Mouse (Mus musculus) MEL (cell line): ENCODE data around the gene Ctnnd2. TPM values are rescaled to one million over a fixed set of nuclear protein-coding genes. Genes with fewer than 3 reads are reported as not detected.

Experiments used
- DNase-seq: peaks from one replicate; pipeline ENCODE4 v3.0.0; 2011; ENCODE audit warnings: low read depth, low spot score
- H3K27ac ChIP-seq: 2 replicates; pipeline ENCODE4 v1.5.1; 2012; ENCODE audit warnings: low read depth, mild to moderate bottlenecking, control low read depth, low read length, moderate library complexity; ENCODE audit not compliant: control insufficient read depth
- H3K27me3 ChIP-seq, 2 experiments: fragments of 150-350 bp in 1 of 2; sonication (generic) in 1 of 2; 2 replicates each; pipeline ENCODE4 v1.6.1; 2012; ENCODE audit warnings: low read length in 2 of 2, mild to moderate bottlenecking in 2 of 2, improper control_type of control experiment in 1 of 2, moderate library complexity in 1 of 2; ENCODE audit not compliant: insufficient read depth in 2 of 2, control insufficient read depth in 1 of 2
- H3K36me3 ChIP-seq, 2 experiments: 2 replicates each; pipeline ENCODE4 v1.6.1; 2012 to 2014; ENCODE audit warnings: low read length in 2 of 2, improper control_type of control experiment in 1 of 2, inconsistent platforms in 1 of 2, mild to moderate bottlenecking in 1 of 2; ENCODE audit not compliant: insufficient read depth in 2 of 2, control insufficient read depth in 1 of 2
- H3K4me1 ChIP-seq, 2 experiments: fragments of 150-350 bp in 1 of 2; sonication (generic) in 1 of 2; 2 replicates each; pipeline ENCODE4 v1.6.1; 2012; ENCODE audit warnings: low read length in 2 of 2, improper control_type of control experiment in 1 of 2, mild to moderate bottlenecking in 1 of 2; ENCODE audit not compliant: insufficient read depth in 2 of 2, control insufficient read depth in 1 of 2
- H3K4me3 ChIP-seq, 2 experiments: fragments of 150-350 bp in 1 of 2; sonication (generic) in 1 of 2; 2 replicates each; pipeline ENCODE4 v1.5.1; 2012; ENCODE audit warnings: low read depth in 2 of 2, low read length in 2 of 2, mild to moderate bottlenecking in 2 of 2, moderate library complexity in 2 of 2, control low read depth in 1 of 2, improper control_type of control experiment in 1 of 2; ENCODE audit not compliant: control insufficient read depth in 1 of 2, insufficient read depth in 1 of 2
- H3K79me2 ChIP-seq: 2 replicates; pipeline ENCODE4 v1.6.1; 2012; ENCODE audit warnings: mild to moderate bottlenecking, low read length, moderate library complexity; ENCODE audit not compliant: control insufficient read depth, poor library complexity, insufficient read depth
- H3K9ac ChIP-seq: 2 replicates; pipeline ENCODE4 v1.6.1; 2012; ENCODE audit warnings: low read depth, mild to moderate bottlenecking, control low read depth, low read length, moderate library complexity; ENCODE audit not compliant: control insufficient read depth, poor library complexity, severe bottlenecking
- H3K9me3 ChIP-seq: fragments of 150-350 bp; sonication (generic); replicated peaks from 2 replicates; pipeline ENCODE4 v1.6.1; 2012; ENCODE audit warnings: mild to moderate bottlenecking, low read length, improper control_type of control experiment, moderate library complexity; ENCODE audit not compliant: insufficient read depth
- BHLHE40 ChIP-seq: IDR thresholded peaks from 2 replicates; pipeline ENCODE4 v1.6.1; 2012; ENCODE audit warnings: low read depth, mild to moderate bottlenecking, inconsistent platforms, low read length, improper control_type of control experiment, borderline replicate concordance
- CHD2 ChIP-seq: IDR thresholded peaks from 2 replicates; pipeline ENCODE4 v1.6.1; 2011; ENCODE audit warnings: low read length, improper control_type of control experiment
- CTCF ChIP-seq, 3 experiments: IDR thresholded peaks in 2 of 3; conservative IDR thresholded peaks in 1 of 3; 2 replicates each; pipeline ENCODE4 v1.5.1; 2011 to 2012; ENCODE audit warnings: low read length in 3 of 3, low read depth in 2 of 3, mild to moderate bottlenecking in 2 of 3, improper control_type of control experiment in 1 of 3, inconsistent platforms in 1 of 3, mixed read lengths in 1 of 3, moderate library complexity in 1 of 3; ENCODE audit not compliant: control insufficient read depth in 1 of 3, insufficient read depth in 1 of 3, poor library complexity in 1 of 3, severe bottlenecking in 1 of 3
- E2F4 ChIP-seq: IDR thresholded peaks from 2 replicates; pipeline ENCODE4 v1.6.1; 2011; ENCODE audit warnings: low read depth, low read length, improper control_type of control experiment, borderline replicate concordance
- ELF1 ChIP-seq: IDR thresholded peaks from 2 replicates; pipeline ENCODE4 v1.6.1; 2014; ENCODE audit warnings: low read depth, mild to moderate bottlenecking, inconsistent platforms, low read length, improper control_type of control experiment, moderate library complexity
- EP300 ChIP-seq, 2 experiments: IDR thresholded peaks; 2 replicates each; pipeline ENCODE4 v1.6.1; 2011; ENCODE audit warnings: improper control_type of control experiment in 2 of 2, low read length in 2 of 2, low read depth in 1 of 2, mild to moderate bottlenecking in 1 of 2
- ETS1 ChIP-seq: IDR thresholded peaks from 2 replicates; pipeline ENCODE4 v1.6.1; 2012; ENCODE audit warnings: low read depth, mild to moderate bottlenecking, inconsistent platforms, low read length, improper control_type of control experiment, moderate library complexity
- GATA1 ChIP-seq: IDR thresholded peaks from 2 replicates; pipeline ENCODE4 v1.6.1; 2011; ENCODE audit warnings: low read depth, low read length, improper control_type of control experiment
- HCFC1 ChIP-seq: IDR thresholded peaks from 2 replicates; pipeline ENCODE4 v1.6.1; 2012; ENCODE audit warnings: low read depth, mild to moderate bottlenecking, inconsistent platforms, low read length, improper control_type of control experiment, moderate library complexity
- JUND ChIP-seq: IDR thresholded peaks from 2 replicates; pipeline ENCODE4 v1.6.1; 2011; ENCODE audit warnings: low read depth, mild to moderate bottlenecking, improper control_type of control experiment, low read length
- MAFK ChIP-seq: IDR thresholded peaks from 2 replicates; pipeline ENCODE4 v1.6.1; 2011; ENCODE audit warnings: low read depth, mild to moderate bottlenecking, low read length, improper control_type of control experiment, borderline replicate concordance
- MAX ChIP-seq: IDR thresholded peaks from 2 replicates; pipeline ENCODE4 v1.6.1; 2011; ENCODE audit warnings: low read length, improper control_type of control experiment
- MAZ ChIP-seq: IDR thresholded peaks from 2 replicates; pipeline ENCODE4 v1.6.1; 2012; ENCODE audit warnings: low read depth, mild to moderate bottlenecking, inconsistent platforms, low read length, improper control_type of control experiment
- MEF2A ChIP-seq: IDR thresholded peaks from 2 replicates; pipeline ENCODE4 v1.6.1; 2014; ENCODE audit warnings: low read depth, mild to moderate bottlenecking, inconsistent platforms, low read length, improper control_type of control experiment; ENCODE audit not compliant: poor library complexity, insufficient replicate concordance, severe bottlenecking; ENCODE audit errors: extremely low read depth
- MYB ChIP-seq: IDR thresholded peaks from 2 replicates; pipeline ENCODE4 v1.6.1; 2011; ENCODE audit warnings: mild to moderate bottlenecking, low read depth, low read length, improper control_type of control experiment
- MYC ChIP-seq: IDR thresholded peaks from 2 replicates; pipeline ENCODE4 v1.6.1; 2011; ENCODE audit warnings: low read depth, mild to moderate bottlenecking, low read length, improper control_type of control experiment, moderate library complexity
- NELFE ChIP-seq: IDR thresholded peaks from 2 replicates; pipeline ENCODE4 v1.6.1; 2011; ENCODE audit warnings: low read depth, low read length, improper control_type of control experiment
- POLR2A ChIP-seq, 2 experiments: IDR thresholded peaks; 2 replicates each; pipeline ENCODE4 v1.6.1; 2011 to 2012; ENCODE audit warnings: low read length in 2 of 2, mild to moderate bottlenecking in 2 of 2, control low read depth in 1 of 2, improper control_type of control experiment in 1 of 2, low read depth in 1 of 2, moderate library complexity in 1 of 2; ENCODE audit not compliant: control insufficient read depth in 1 of 2, insufficient read depth in 1 of 2, poor library complexity in 1 of 2
- POLR2AphosphoS2 ChIP-seq: IDR thresholded peaks from 2 replicates; pipeline ENCODE4 v1.6.1; 2011; ENCODE audit warnings: low read length, improper control_type of control experiment
- POLR2AphosphoS5 ChIP-seq: IDR thresholded peaks from 2 replicates; pipeline ENCODE4 v1.6.1; 2012; ENCODE audit warnings: low read depth, borderline replicate concordance, mild to moderate bottlenecking, inconsistent platforms, low read length, moderate library complexity, mixed read lengths
- RCOR1 ChIP-seq: IDR thresholded peaks from 2 replicates; pipeline ENCODE4 v1.6.1; 2012; ENCODE audit warnings: low read depth, mild to moderate bottlenecking, inconsistent platforms, low read length, improper control_type of control experiment
- SIN3A ChIP-seq: IDR thresholded peaks from 2 replicates; pipeline ENCODE4 v1.6.1; 2012; ENCODE audit warnings: low read length, improper control_type of control experiment, inconsistent platforms
- SMC3 ChIP-seq: IDR thresholded peaks from 2 replicates; pipeline ENCODE4 v1.6.1; 2011; ENCODE audit warnings: low read depth, low read length, improper control_type of control experiment
- TAL1 ChIP-seq: IDR thresholded peaks from 2 replicates; pipeline ENCODE4 v1.6.1; 2012; ENCODE audit warnings: mild to moderate bottlenecking, inconsistent platforms, low read length, moderate library complexity, mixed read lengths
- USF1 ChIP-seq: IDR thresholded peaks from 2 replicates; pipeline ENCODE4 v1.6.1; 2014; ENCODE audit warnings: low read depth, mild to moderate bottlenecking, inconsistent platforms, low read length, improper control_type of control experiment, moderate library complexity
- USF2 ChIP-seq, 2 experiments: IDR thresholded peaks; 2 replicates each; pipeline ENCODE4 v1.6.1; 2011 to 2012; ENCODE audit warnings: improper control_type of control experiment in 2 of 2, low read length in 2 of 2, borderline replicate concordance in 1 of 2, inconsistent platforms in 1 of 2, low read depth in 1 of 2, mild to moderate bottlenecking in 1 of 2; ENCODE audit not compliant: insufficient read depth in 1 of 2
- ZC3H11A ChIP-seq: IDR thresholded peaks from 2 replicates; pipeline ENCODE4 v1.6.1; 2012; ENCODE audit warnings: low read depth, mild to moderate bottlenecking, inconsistent platforms, low read length, improper control_type of control experiment
- ZKSCAN1 ChIP-seq: IDR thresholded peaks from 2 replicates; pipeline ENCODE4 v1.6.1; 2012; ENCODE audit warnings: low read depth, mild to moderate bottlenecking, inconsistent platforms, low read length, improper control_type of control experiment, moderate library complexity
- polyA plus RNA-seq, 2 experiments: library from polyadenylated mRNA; stranded (reverse) in 1 of 2; unstranded in 1 of 2; fragments of >175 nt in 1 of 2; fragments of >200 nt in 1 of 2; gene quantifications; 2 replicates each; pipeline versions ENCODE4 v1.2.1 to v1.2.4; 2012; ENCODE audit warnings: low replicate concordance in 2 of 2, low read depth in 1 of 2; ENCODE audit not compliant: insufficient read length in 2 of 2, insufficient read depth in 1 of 2, missing spikeins in 1 of 2
- total RNA-seq: library from RNA; depleted of rRNA; stranded (reverse); fragments of 300-350 nt; gene quantifications from 2 replicates; pipeline ENCODE4 v1.2.3, GENCODE M21; 2012

Gene Ctnnd2
- total and polyA plus RNA-seq, 3 experiments, result 0.03 TPM; not detected in 2

- no peak for TF ChIP-seq MAX
- no peak for TF ChIP-seq GATA1
- no peak for TF ChIP-seq RCOR1
- no peak for TF ChIP-seq EP300 (IDR thresholded peaks at IDR 0.05; ENCODE audit: low read depth in 1 of 2, low read length in 2 of 2)
- no peak for TF ChIP-seq CTCF (IDR thresholded peaks at IDR 0.05 in 2 of 3, conservative IDR thresholded peaks at IDR 0.05 in 1 of 3; ENCODE audit: control insufficient read depth in 1 of 3, insufficient read depth in 1 of 3, low read depth in 2 of 3, low read length in 3 of 3, poor library complexity in 1 of 3, severe bottlenecking in 1 of 3)
- no peak for TF ChIP-seq ETS1
- no peak for TF ChIP-seq ZKSCAN1
- TF ChIP-seq SMC3, result no peak
- TF ChIP-seq CHD2, result no peak
- TF ChIP-seq MEF2A, result no peak
- TF ChIP-seq JUND, result no peak
- TF ChIP-seq USF1, result no peak
- TF ChIP-seq POLR2AphosphoS2, result no peak
- TF ChIP-seq BHLHE40, result no peak
- TF ChIP-seq E2F4, result no peak
- no peak for TF ChIP-seq NELFE
- no peaks in the 10 kb centered on the region for H3K9me3 ChIP-seq
- DNase-seq, result no peak
- no peaks in the 10 kb centered on the region for H3K27me3 ChIP-seq
- no peaks in the 10 kb centered on the region for H3K36me3 ChIP-seq
- H3K27ac ChIP-seq, result no peak overlapping the region
- no peaks in the 10 kb centered on the region for H3K79me2 ChIP-seq
- H3K4me1 ChIP-seq, result no peaks in the 10 kb centered on the region
- H3K9ac ChIP-seq, result no peak overlapping the region
- no peak overlapping the region for H3K4me3 ChIP-seq
Measured at GRCm38 (mm10) chr15:30450765-30451164, 278.4 kb downstream of the Ctnnd2 start.

GRCm38 (mm10) chr15:30451921-30452320, 279.5 kb downstream of the Ctnnd2 start:
- H3K27me3 ChIP-seq, result no peaks in the 10 kb centered on the region
- H3K4me1 ChIP-seq, result no peaks in the 10 kb centered on the region
- no peak overlapping the region for H3K9ac ChIP-seq
- no peaks in the 10 kb centered on the region for H3K36me3 ChIP-seq
- no peaks in the 10 kb centered on the region for H3K9me3 ChIP-seq
- no peak for DNase-seq
- TF ChIP-seq ZC3H11A (no peak), ELF1 (no peak), MAZ (no peak), MYB (no peak), NELFE (no peak), BHLHE40 (no peak), MYC (no peak), MAX (no peak), JUND (no peak), POLR2A (IDR thresholded peaks at IDR 0.05; ENCODE audit: control insufficient read depth in 1 of 2, insufficient read depth in 1 of 2, low read depth in 1 of 2, low read length in 2 of 2, poor library complexity in 1 of 2) (no peak), SIN3A (no peak), TAL1 (no peak), USF2 (IDR thresholded peaks at IDR 0.05; ENCODE audit: borderline replicate concordance in 1 of 2, insufficient read depth in 1 of 2, low read depth in 1 of 2, low read length in 2 of 2) (no peak), E2F4 (no peak), MAFK (no peak), HCFC1 (no peak), POLR2AphosphoS5 (no peak)
- TF ChIP-seq, all 39 proteins: peak for 0
- Histone ChIP-seq H3K27ac (no peak overlapping the region), H3K79me2 (no peaks in the 10 kb centered on the region), H3K4me3 (no peak overlapping the region)
